Mouse (Mus musculus) layer of hippocampus, postnatal 25 days (tissue): ENCODE measurements at regions not wholly inside any gene's neighbourhood (a gene's known extent, or its start where the extent isn't known, plus 50 kb on each side); places are given as distances from the start of the nearest gene placed in this dataset.

Experiments used
- DNase-seq, 2 experiments: peaks; one replicate each; pipeline ENCODE4 v3.0.0; 2022; ENCODE audit warnings: mixed read lengths in 2 of 2, low spot score in 1 of 2; ENCODE audit errors: extremely low spot score in 1 of 2

GRCm38 (mm10) chr3:17772886-17773285 lies 175.3 kb upstream of the Cypt12 start:
- no peak for DNase-seq

DNA sequence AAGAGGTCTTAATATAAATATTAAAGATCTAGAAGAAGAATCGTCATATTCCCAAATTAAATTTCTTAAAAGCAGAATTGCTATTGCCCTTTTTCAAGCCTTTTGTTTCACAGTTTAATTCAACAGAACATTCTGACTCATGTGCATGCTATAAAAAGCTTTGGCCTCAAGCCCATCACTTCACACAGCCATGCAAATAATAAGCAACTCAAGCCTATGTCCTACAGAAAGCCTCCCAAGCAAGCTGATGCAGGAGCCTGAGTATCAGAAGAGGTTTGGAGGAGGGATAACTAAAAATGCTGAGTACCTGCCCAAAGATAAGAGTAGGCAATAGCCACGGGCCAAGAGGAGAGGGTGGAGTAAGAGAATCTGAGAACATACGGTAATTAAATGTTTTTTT lies 169.1 kb upstream of the Cypt12 start:
- no peak for DNase-seq

- DNase-seq: no peak
These were observed 164.1 kb upstream of the Cypt12 start for GRCm38 (mm10) chr3:17784076-17784475.

DNA sequence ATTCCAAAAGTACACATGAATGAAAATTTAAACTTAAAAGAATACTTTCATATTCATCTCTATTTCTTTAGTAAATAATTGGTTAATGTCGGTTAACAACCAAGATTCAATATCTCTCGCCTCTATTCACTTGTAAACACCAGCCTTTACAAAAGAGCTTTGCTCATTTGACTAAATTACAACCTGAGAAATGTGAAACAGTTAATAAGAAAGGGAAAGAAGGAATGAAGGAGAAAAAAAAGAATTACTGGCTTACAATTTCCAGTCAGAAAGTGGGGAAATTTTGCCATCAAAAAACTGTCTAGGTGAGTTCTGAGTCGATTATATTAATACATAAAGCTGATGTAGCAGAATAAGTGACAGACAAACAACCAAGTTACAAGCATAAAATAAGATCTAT lies 163.6 kb upstream of the Cypt12 start:
- DNase-seq: no peak

- DNase-seq: no peak
These were observed 162.8 kb upstream of the Cypt12 start for GRCm38 (mm10) chr3:17785106-17786022.

- DNase-seq: peak; percentile 37 to 59
These were observed 162.0 kb upstream of the Cypt12 start for GRCm38 (mm10) chr3:17786023-17786720.

- no peak for DNase-seq
These were observed 161.3 kb upstream of the Cypt12 start for GRCm38 (mm10) chr3:17786721-17787442.

DNA sequence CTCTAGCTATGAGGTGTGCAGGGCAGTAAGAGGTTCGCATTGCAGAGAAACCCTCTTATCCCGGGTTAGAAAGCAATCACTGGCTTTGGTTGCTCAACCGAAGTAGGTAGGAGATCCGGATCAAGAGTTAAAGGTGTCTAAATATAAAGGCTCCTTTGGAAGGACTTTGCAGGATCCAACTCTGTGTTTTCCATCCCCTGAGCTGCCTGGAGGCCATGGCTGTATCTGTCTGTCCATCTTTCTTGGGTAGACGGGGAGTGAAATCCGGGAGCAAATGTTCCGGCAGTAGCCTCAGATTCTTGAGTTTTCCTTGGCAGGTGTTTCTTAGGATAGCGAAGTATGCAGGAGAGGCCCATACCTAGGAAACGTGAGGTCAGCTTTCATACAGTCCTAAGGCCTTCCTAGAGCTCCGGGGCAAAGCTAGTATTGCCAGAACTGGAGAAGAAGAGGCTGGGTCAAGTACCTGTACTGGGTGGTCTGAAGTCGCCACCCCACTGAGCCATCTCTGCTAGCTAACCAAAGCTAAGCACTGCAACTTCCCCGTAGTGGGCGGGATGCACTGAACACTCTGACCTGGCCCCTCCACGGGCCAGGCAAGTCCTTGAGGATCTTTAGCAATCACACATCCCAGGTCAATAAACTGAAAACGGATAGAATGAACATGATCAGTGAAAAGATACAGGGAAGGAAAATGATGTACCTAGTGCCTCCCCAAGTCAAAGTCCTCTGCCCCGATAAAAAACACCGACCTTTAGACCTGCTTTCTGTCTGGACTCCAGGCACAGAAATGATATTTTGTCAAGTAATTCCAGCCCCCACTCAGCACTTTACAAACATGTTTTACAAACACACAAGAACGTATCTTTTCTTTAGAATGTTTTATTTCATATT lies 160.5 kb upstream of the Cypt12 start:
- DNase-seq: no peak

- no peak for DNase-seq
These were observed 159.9 kb upstream of the Cypt12 start for GRCm38 (mm10) chr3:17788334-17788720.

DNA sequence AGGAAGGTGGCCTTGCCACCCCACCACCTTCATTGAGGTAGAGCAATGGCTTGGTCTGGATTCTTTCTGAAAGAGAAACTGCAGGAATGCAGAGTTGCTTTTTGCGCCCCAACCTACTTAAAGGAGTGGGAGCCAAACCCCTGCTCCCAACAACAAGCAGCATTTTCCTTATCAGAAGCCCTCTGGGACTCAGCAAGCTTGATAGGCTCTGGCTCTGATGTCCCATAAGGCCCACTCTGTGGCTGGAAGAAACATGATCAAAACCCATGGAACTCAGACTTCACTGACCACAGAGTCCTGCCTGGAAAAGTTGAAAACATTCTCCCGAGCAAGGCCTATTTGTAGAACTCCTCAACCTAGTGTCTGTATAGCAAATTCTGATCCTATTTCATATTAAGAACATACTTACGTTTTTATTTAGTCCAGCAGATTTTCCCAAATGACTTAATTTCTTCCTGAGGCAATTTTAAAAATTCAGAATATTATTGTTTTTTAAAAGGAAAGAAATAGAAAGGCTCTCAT lies 159.4 kb upstream of the Cypt12 start:
- DNase-seq: no peak

DNA sequence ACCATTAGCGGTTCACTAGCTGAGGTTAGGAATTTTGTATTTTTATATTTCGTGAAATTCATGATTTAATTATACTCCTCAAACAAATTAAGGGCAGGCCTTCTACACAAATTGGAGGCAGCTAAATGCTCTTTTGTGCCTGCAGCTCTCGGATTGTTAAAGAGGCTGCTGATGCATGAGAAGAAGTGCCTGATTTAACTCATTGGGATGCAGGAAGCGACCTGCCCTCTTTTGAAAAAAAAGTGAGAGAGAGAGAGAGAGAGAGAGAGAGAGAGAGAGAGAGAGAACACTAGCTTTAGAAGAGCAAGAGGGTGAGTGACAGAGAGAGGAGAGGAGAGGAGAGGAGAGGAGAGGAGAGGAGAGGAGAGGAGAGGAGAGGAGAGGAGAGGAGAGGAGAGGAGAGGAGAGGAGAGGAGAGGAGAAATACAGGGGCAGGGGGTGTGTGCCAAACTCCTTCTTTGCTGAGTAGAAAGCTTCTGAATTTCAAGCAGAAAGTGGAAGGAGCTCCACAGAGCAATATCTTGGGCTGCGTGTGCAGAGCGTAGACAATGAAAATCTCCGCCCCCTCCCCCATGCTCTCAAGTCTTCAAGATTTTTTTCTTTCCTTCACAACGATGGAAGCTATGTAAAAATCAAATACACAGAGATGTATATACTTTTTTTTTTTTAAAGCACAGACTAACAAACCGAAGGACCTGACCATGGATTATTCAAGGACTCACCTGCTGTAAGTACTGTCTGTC lies 158.6 kb upstream of the Cypt12 start:
- peak in 1 of 2 experiments; percentile 30 for DNase-seq

GRCm38 (mm10) chr3:17790331-17790730 lies 157.9 kb upstream of the Cypt12 start:
- no peak for DNase-seq

DNA sequence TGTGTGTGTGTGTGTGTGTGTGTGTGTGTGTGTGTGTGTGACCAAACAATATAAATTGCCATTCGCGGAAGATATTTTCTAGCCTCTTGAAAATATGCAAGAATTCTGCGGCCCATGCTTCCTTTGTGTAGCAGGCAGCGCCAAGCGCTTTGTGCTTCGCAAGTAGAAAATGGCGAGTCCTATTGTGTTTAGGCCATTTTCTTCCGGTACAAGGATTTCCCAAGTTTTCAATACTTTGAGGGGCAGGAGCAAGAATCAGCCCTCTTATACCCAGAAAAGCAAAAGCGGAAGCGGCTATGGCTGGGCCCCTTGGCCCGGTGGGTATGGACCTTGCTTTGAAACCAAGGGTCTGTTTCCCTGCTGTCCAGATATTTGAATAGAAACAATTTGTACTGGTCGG lies 157.4 kb upstream of the Cypt12 start:
- DNase-seq: no peak

DNA sequence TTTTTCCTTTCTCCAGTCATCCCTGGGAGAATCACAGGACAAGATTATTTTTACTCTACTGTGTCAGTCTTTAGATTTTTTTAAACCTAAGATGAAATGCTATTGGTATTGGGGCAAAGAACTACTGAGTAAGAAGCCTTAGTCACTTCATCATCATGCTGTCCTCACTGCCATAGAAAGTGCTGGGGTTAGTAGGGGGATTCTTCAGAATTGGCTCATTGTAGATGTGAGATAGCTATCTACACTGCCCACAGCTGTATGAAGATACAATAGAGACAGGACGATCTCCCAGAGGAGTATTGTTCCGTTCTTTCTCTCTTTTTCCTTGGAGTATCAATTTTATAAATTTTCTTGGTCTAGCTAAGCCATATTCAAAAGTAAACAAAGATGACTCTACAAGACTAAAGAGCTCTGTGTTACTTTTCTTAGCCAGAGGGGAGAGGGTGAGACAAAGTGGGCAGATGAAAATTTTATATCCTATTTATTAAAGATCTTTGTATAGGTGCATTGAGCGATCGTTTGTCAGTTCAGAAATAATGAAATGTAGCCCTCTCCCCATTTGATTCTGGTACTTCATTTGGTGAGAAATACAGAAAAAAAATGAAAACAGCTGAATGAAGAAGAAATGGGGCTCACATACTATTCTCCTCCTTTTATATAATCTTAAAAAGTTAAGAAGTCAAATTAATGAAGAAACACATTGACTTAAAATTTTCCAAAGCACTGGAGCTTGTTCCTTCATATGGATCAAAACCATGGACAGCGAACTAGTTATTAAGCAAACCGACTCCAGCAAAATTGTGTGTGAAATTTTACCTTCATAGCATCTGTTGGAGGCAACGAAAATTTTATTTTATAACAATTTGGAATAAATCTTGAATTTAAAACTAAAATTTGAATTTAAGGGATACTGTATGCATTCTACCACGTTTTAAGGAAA lies 156.6 kb upstream of the Cypt12 start:
- no peak for DNase-seq

DNA sequence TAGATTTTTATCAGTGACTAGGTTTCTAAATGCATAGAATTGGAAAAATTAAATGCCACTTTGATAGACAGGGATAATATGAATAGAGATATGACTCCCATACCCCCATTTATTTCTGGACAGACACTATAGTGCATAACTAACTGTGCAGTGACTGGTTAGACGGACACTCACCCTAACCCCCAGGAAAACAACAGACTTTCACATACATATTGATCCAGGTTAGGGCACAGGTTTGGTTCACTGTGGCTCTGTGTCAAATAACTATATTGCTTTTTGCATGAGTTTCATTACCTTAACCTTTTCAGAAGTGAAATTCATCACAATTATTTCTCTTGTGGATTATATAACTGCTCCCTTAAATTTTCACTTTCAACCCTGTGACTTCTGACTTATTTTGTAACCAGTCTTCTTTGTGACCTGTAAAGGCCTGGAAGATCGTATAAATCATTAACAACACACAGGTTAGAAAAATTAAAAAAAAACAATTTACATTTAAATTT lies 155.6 kb upstream of the Cypt12 start:
- no peak for DNase-seq

- peak in 1 of 2 experiments; percentile 32 for DNase-seq
These were observed 154.5 kb upstream of the Cypt12 start for GRCm38 (mm10) chr3:17793646-17794250.

GRCm38 (mm10) chr3:17794251-17795061 lies 153.8 kb upstream of the Cypt12 start:
- peak in 1 of 2 experiments; percentile 37 for DNase-seq
